In genomic region chr14:62273604-62274003, GRCm38 (mm10) we compare ENCODE assay signal across 21 mouse cellular contexts.
"Had no signal": no experiment of that assay in that cellular context is flagged by ENCODE, and none has a peak within 500 bp of the region (broad histone marks: within the 10 kb centered on the region; RNA-seq: fewer than 3 reads in every experiment).

No protein-coding gene starts in this region.

- H3K27me3 ChIP-seq: limb, embryonic 13.5 days; liver, embryonic 12.5 days; liver, embryonic 15.5 days; lung, embryonic 15.5 days; neural tube, embryonic 12.5 days; neural tube, embryonic 15.5 days had no signal

- ATAC-seq: liver, embryonic 12.5 days had no signal

- H3K36me3 ChIP-seq: limb, embryonic 10.5 days; limb, embryonic 13.5 days; liver, embryonic 12.5 days; liver, embryonic 15.5 days; lung, embryonic 15.5 days; neural tube, embryonic 12.5 days; neural tube, embryonic 15.5 days had no signal

- H3K9ac ChIP-seq: limb, embryonic 13.5 days; liver, embryonic 12.5 days; liver, embryonic 15.5 days; lung, embryonic 15.5 days; neural tube, embryonic 12.5 days; neural tube, embryonic 15.5 days had no signal

- H3K27ac ChIP-seq: kidney, postnatal 0 days; layer of hippocampus, adult 2 months; limb, embryonic 10.5 days; limb, embryonic 13.5 days; liver, embryonic 12.5 days; liver, embryonic 15.5 days; lung, embryonic 15.5 days; neural tube, embryonic 12.5 days; neural tube, embryonic 15.5 days had no signal

- H3K4me2 ChIP-seq: limb, embryonic 13.5 days; liver, embryonic 12.5 days; liver, embryonic 15.5 days; lung, embryonic 15.5 days; midbrain, embryonic 11.5 days; neural tube, embryonic 12.5 days; neural tube, embryonic 15.5 days had no signal

- DNase-seq: kidney, postnatal 25 days; layer of hippocampus, adult 9-11 months; liver; lung, adult 18-20 months; lung, postnatal 10 days; lung, postnatal 36 days; midbrain, embryonic 14.5 days; retina, postnatal 1 day; right cerebral cortex, postnatal 25 days; thymus, adult 18-20 months; thymus, postnatal 36 days had no signal

- H3K9me3 ChIP-seq: limb, embryonic 10.5 days; limb, embryonic 13.5 days; liver, embryonic 12.5 days; liver, embryonic 15.5 days; lung, embryonic 15.5 days; neural tube, embryonic 12.5 days; neural tube, embryonic 15.5 days had no signal

- H3K4me1 ChIP-seq: limb, embryonic 10.5 days; liver, embryonic 12.5 days; liver, embryonic 15.5 days; lung, embryonic 15.5 days; neural tube, embryonic 12.5 days; neural tube, embryonic 15.5 days had no signal

- H3K4me3 ChIP-seq: layer of hippocampus, adult 2 months; limb, embryonic 10.5 days; limb, embryonic 13.5 days; liver, embryonic 12.5 days; liver, embryonic 15.5 days; lung, embryonic 15.5 days; neural tube, embryonic 12.5 days; neural tube, embryonic 15.5 days had no signal
